Mouse (Mus musculus): ENCODE measurements around the gene Gfra4. TPM values are rescaled to one million over a fixed set of nuclear protein-coding genes. Genes with fewer than 3 reads are reported as not detected.

Gene Gfra4
- polyA plus RNA-seq, 1 experiment from 2014 or later = 6.8 TPM

- 64% methylated on average over 6 of the region's 6 CpGs for WGBS
- H3K27me3 ChIP-seq = peaks cover 68% of the 10 kb centered on the region
- H3K4me3 ChIP-seq = no peak overlapping the region
- no peak for ATAC-seq (ENCODE audit: low FRiP score, low read depth)
- no peak overlapping the region for H3K9ac ChIP-seq (replicated peaks)
- H3K9me3 ChIP-seq = no peaks in the 10 kb centered on the region
- peaks cover 12% of the 10 kb centered on the region for H3K4me1 ChIP-seq
- H3K4me2 ChIP-seq (replicated peaks) = no peak overlapping the region
- no peaks in the 10 kb centered on the region for H3K36me3 ChIP-seq
- no peak overlapping the region for H3K27ac ChIP-seq (replicated peaks)
Observed at GRCm38 (mm10) chr2:131060784-131061183, 17.9 kb upstream of the Gfra4 start.

GRCm38 (mm10) chr2:131059781-131060540 is 17.1 kb upstream of the Gfra4 start:
- H3K27me3 ChIP-seq = peaks cover 75% of the 10 kb centered on the region
- H3K9ac ChIP-seq (replicated peaks) = no peak overlapping the region
- no peak overlapping the region for H3K27ac ChIP-seq (replicated peaks)
- 57% methylated on average over 9 of the region's 9 CpGs for WGBS
- no peaks in the 10 kb centered on the region for H3K36me3 ChIP-seq
- no peak overlapping the region for H3K4me2 ChIP-seq (replicated peaks)
- no peak overlapping the region for H3K4me3 ChIP-seq
- no peak for ATAC-seq (ENCODE audit: low FRiP score, low read depth)
- H3K9me3 ChIP-seq = no peaks in the 10 kb centered on the region
- H3K4me1 ChIP-seq = peaks cover 16% of the 10 kb centered on the region

GRCm38 (mm10) chr2:131059377-131059776 is 16.5 kb upstream of the Gfra4 start:
- no peak overlapping the region for H3K4me2 ChIP-seq (replicated peaks)
- peaks cover 19% of the 10 kb centered on the region for H3K4me1 ChIP-seq
- H3K4me3 ChIP-seq = no peak overlapping the region
- no peak for ATAC-seq (ENCODE audit: low FRiP score, low read depth)
- no peaks in the 10 kb centered on the region for H3K9me3 ChIP-seq
- H3K9ac ChIP-seq (replicated peaks) = no peak overlapping the region
- H3K36me3 ChIP-seq = no peaks in the 10 kb centered on the region
- WGBS = 83% methylated on average over 1 of the region's 1 CpGs
- H3K27me3 ChIP-seq = peaks cover 75% of the 10 kb centered on the region
- H3K27ac ChIP-seq (replicated peaks) = no peak overlapping the region

- no peak for ATAC-seq (ENCODE audit: low FRiP score, low read depth)
- H3K27me3 ChIP-seq = peaks cover 78% of the 10 kb centered on the region
Observed at GRCm38 (mm10) chr2:131058672-131059071, 15.8 kb upstream of the Gfra4 start.

GRCm38 (mm10) chr2:131056191-131056590 is 13.3 kb upstream of the Gfra4 start:
- Histone ChIP-seq H3K27ac (replicated peaks) (no peak overlapping the region), H3K4me3 (no peak overlapping the region), H3K9ac (replicated peaks) (no peak overlapping the region), H3K4me1 (peaks cover 21% of the 10 kb centered on the region), H3K9me3 (no peaks in the 10 kb centered on the region), H3K36me3 (no peaks in the 10 kb centered on the region), H3K27me3 (peaks cover 79% of the 10 kb centered on the region), H3K4me2 (replicated peaks) (peak overlapping the region; percentile 31; the same call in 1 of the 2 replicates)
- no peak for ATAC-seq (ENCODE audit: low FRiP score, low read depth)
- 2% methylated on average over 10 of the region's 10 CpGs for WGBS

More at GRCm38 (mm10) chr2:131058672-131059071, 15.8 kb upstream of the Gfra4 start:
- no peak overlapping the region for H3K4me3 ChIP-seq
- H3K9ac ChIP-seq (replicated peaks) = no peak overlapping the region
- H3K4me2 ChIP-seq (replicated peaks) = no peak overlapping the region
- H3K4me1 ChIP-seq = peaks cover 25% of the 10 kb centered on the region
- no peaks in the 10 kb centered on the region for H3K9me3 ChIP-seq
- no peak overlapping the region for H3K27ac ChIP-seq (replicated peaks)
- H3K36me3 ChIP-seq = no peaks in the 10 kb centered on the region
- 94% methylated on average over 8 of the region's 8 CpGs for WGBS

- H3K4me1 ChIP-seq = peaks cover 21% of the 10 kb centered on the region
- H3K36me3 ChIP-seq = no peaks in the 10 kb centered on the region
- H3K9me3 ChIP-seq = no peaks in the 10 kb centered on the region
- H3K4me2 ChIP-seq (replicated peaks) = peak overlapping the region; percentile 47
- 4% methylated on average over 10 of the region's 10 CpGs for WGBS
- peaks cover 75% of the 10 kb centered on the region for H3K27me3 ChIP-seq
- ATAC-seq (ENCODE audit: low FRiP score, low read depth) = peak; percentile 59; the same call in 1 of the 2 replicates
- no peak overlapping the region for H3K4me3 ChIP-seq
- no peak overlapping the region for H3K27ac ChIP-seq (replicated peaks)
- H3K9ac ChIP-seq (replicated peaks) = no peak overlapping the region
Observed at GRCm38 (mm10) chr2:131055631-131056030, 12.7 kb upstream of the Gfra4 start.

GRCm38 (mm10) chr2:131054646-131055264 is 11.9 kb upstream of the Gfra4 start:
- ATAC-seq (ENCODE audit: low FRiP score, low read depth) = no peak
- Histone ChIP-seq H3K9ac (replicated peaks) (peak overlapping the region; percentile 21; the same call in 1 of the 2 replicates), H3K4me3 (peak overlapping the region; percentile 31), H3K4me1 (peaks cover 21% of the 10 kb centered on the region), H3K4me2 (replicated peaks) (peak overlapping the region; percentile 47), H3K36me3 (no peaks in the 10 kb centered on the region), H3K27ac (replicated peaks) (no peak overlapping the region), H3K9me3 (no peaks in the 10 kb centered on the region), H3K27me3 (peaks cover 75% of the 10 kb centered on the region)
- WGBS = 2% methylated on average over 21 of the region's 21 CpGs

- H3K4me3 ChIP-seq = peak overlapping the region; percentile 31
- H3K27ac ChIP-seq (replicated peaks) = no peak overlapping the region
- H3K27me3 ChIP-seq = peaks cover 75% of the 10 kb centered on the region
- WGBS = 2% methylated on average over 45 of the region's 45 CpGs
- H3K4me2 ChIP-seq (replicated peaks) = peak overlapping the region; percentile 47
- H3K9me3 ChIP-seq = no peaks in the 10 kb centered on the region
- H3K4me1 ChIP-seq = peaks cover 21% of the 10 kb centered on the region
- H3K36me3 ChIP-seq = no peaks in the 10 kb centered on the region
- ATAC-seq (ENCODE audit: low FRiP score, low read depth) = no peak
- peak overlapping the region; percentile 21; the same call in 1 of the 2 replicates for H3K9ac ChIP-seq (replicated peaks)
Observed at GRCm38 (mm10) chr2:131053851-131054645, 11.2 kb upstream of the Gfra4 start.

- no peak overlapping the region for H3K4me2 ChIP-seq (replicated peaks)
- ATAC-seq (ENCODE audit: low FRiP score, low read depth) = no peak
- H3K4me3 ChIP-seq = no peak overlapping the region
- peaks cover 64% of the 10 kb centered on the region for H3K27me3 ChIP-seq
- H3K9ac ChIP-seq (replicated peaks) = no peak overlapping the region
- no peaks in the 10 kb centered on the region for H3K9me3 ChIP-seq
- H3K27ac ChIP-seq (replicated peaks) = no peak overlapping the region
- no peaks in the 10 kb centered on the region for H3K36me3 ChIP-seq
- H3K4me1 ChIP-seq = peaks cover 21% of the 10 kb centered on the region
- 66% methylated on average over 6 of the region's 6 CpGs for WGBS
Observed at GRCm38 (mm10) chr2:131052862-131053418, 10.1 kb upstream of the Gfra4 start.

GRCm38 (mm10) chr2:131052043-131052442 is 9.2 kb upstream of the Gfra4 start:
- Histone ChIP-seq H3K4me1 (peaks cover 21% of the 10 kb centered on the region), H3K27me3 (peaks cover 59% of the 10 kb centered on the region), H3K4me3 (no peak overlapping the region), H3K27ac (replicated peaks) (no peak overlapping the region), H3K4me2 (replicated peaks) (no peak overlapping the region), H3K9ac (replicated peaks) (no peak overlapping the region), H3K9me3 (no peaks in the 10 kb centered on the region), H3K36me3 (no peaks in the 10 kb centered on the region)
- ATAC-seq (ENCODE audit: low FRiP score, low read depth) = no peak
- WGBS = 79% methylated on average over 5 of the region's 5 CpGs

GRCm38 (mm10) chr2:131046025-131046424 is 3.1 kb upstream of the Gfra4 start:
- Histone ChIP-seq H3K9ac (replicated peaks) (no peak overlapping the region), H3K4me1 (peaks cover 2% of the 10 kb centered on the region; the same call in 1 of the 2 replicates), H3K36me3 (no peaks in the 10 kb centered on the region), H3K9me3 (no peaks in the 10 kb centered on the region), H3K4me3 (no peak overlapping the region), H3K27me3 (peaks cover 29% of the 10 kb centered on the region), H3K27ac (replicated peaks) (no peak overlapping the region), H3K4me2 (replicated peaks) (no peak overlapping the region)
- WGBS = 83% methylated on average over 2 of the region's 2 CpGs
- ATAC-seq (ENCODE audit: low FRiP score, low read depth) = no peak
